Mouse (Mus musculus) heart, adult 8-10 months (tissue): ENCODE measurements around the gene Cnot2. TPM values are rescaled to one million over a fixed set of nuclear protein-coding genes. Genes with fewer than 3 reads are reported as not detected.

ENCODE experiments used
- DNase-seq: peaks from one replicate; pipeline ENCODE4 v3.0.0; 2022; ENCODE audit warnings: low spot score
- total RNA-seq, 4 experiments: library from RNA; stranded (reverse); gene quantifications; 2 replicates each; pipeline ENCODE4 v1.2.4; 2022

The Cnot2 gene
- total RNA-seq, 4 experiments from 2014 or later, result 30.3 to 38.1 (median 35.3) TPM

GRCm38 (mm10) chr10:116481917-116482316 lies 99.4 kb downstream of the Cnot2 start:
- DNase-seq, result no peak

GRCm38 (mm10) chr10:116480988-116481387 lies 100.3 kb downstream of the Cnot2 start:
- DNase-seq, result no peak

GRCm38 (mm10) chr10:116476559-116476958 lies 104.8 kb downstream of the Cnot2 start:
- no peak for DNase-seq

- DNase-seq, result no peak
Observed at GRCm38 (mm10) chr10:116475725-116476124, 105.6 kb downstream of the Cnot2 start.

GRCm38 (mm10) chr10:116473759-116474549 lies 107.4 kb downstream of the Cnot2 start, which contains the start of gene Kcnmb4:
TSS of gene Kcnmb4 (minus strand) at chr10:116473878.
- DNase-seq, result no peak

- DNase-seq, result no peak
Observed at GRCm38 (mm10) chr10:116473071-116473758, 108.1 kb downstream of the Cnot2 start.

- DNase-seq, result no peak
Observed at GRCm38 (mm10) chr10:116472579-116472978, 108.7 kb downstream of the Cnot2 start.

GRCm38 (mm10) chr10:116470306-116470925 lies 110.9 kb downstream of the Cnot2 start:
- no peak for DNase-seq

- no peak for DNase-seq
Observed at GRCm38 (mm10) chr10:116468094-116468493, 113.2 kb downstream of the Cnot2 start.

GRCm38 (mm10) chr10:116463753-116464345 lies 117.5 kb downstream of the Cnot2 start:
- DNase-seq, result no peak

GRCm38 (mm10) chr10:116461443-116461842 lies 119.9 kb downstream of the Cnot2 start:
- DNase-seq, result no peak

GRCm38 (mm10) chr10:116458786-116459185 lies 122.5 kb downstream of the Cnot2 start:
- no peak for DNase-seq

GRCm38 (mm10) chr10:116452771-116453170 lies 128.5 kb downstream of the Cnot2 start:
- DNase-seq, result no peak

GRCm38 (mm10) chr10:116450621-116451020 lies 130.7 kb downstream of the Cnot2 start:
- DNase-seq, result no peak

GRCm38 (mm10) chr10:116448166-116448565 lies 133.1 kb downstream of the Cnot2 start:
- no peak for DNase-seq

- DNase-seq, result no peak
Observed at GRCm38 (mm10) chr10:116447176-116447575, 134.1 kb downstream of the Cnot2 start.

GRCm38 (mm10) chr10:116446040-116446439 lies 135.3 kb downstream of the Cnot2 start:
- DNase-seq, result no peak

GRCm38 (mm10) chr10:116444826-116445225 lies 136.5 kb downstream of the Cnot2 start:
- DNase-seq, result no peak

- DNase-seq, result no peak
Observed at GRCm38 (mm10) chr10:116444371-116444770, 136.9 kb downstream of the Cnot2 start.

- no peak for DNase-seq
Observed at GRCm38 (mm10) chr10:116440946-116441345, 140.4 kb downstream of the Cnot2 start.

- no peak for DNase-seq
Observed at GRCm38 (mm10) chr10:116440088-116440487, 141.2 kb downstream of the Cnot2 start.

- no peak for DNase-seq
Observed at GRCm38 (mm10) chr10:116435455-116435854, 145.9 kb downstream of the Cnot2 start.
